8 mouse cellular contexts compared by ENCODE assay signal in the genomic region with DNA sequence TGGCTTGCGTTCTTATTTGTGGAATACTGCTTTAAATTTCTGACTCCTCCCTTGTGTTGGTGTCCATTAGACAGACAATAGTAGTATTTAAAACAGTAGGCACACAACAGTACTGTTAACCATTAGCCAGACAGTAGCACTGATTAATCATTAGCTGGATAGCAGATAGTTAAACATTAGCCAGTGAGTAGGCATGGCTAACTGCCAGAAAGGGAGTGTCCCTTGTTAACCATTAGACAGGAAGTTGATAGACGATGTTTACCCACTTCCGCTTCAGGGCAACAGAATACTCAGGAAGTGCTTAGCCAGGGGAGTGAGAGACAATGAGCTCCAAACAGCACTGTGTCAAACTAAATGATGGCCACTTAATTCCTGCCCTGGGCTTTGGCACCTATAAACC. TPM values are rescaled to one million over a fixed set of nuclear protein-coding genes. Genes with fewer than 3 reads are reported as not detected.
A peak's percentile ranks its signal among the peaks of the same experiment; 100 is the strongest.
DNase-seq lines count a peak whose midpoint lies in the region; ATAC-seq and TF ChIP-seq lines count a peak whose summit lies in the region.

A gene (plus strand): TSS at position 247 of the 400 bp plus-strand sequence.

- no peaks in the 10 kb centered on the region for H3K9me3 ChIP-seq in limb, embryonic 14.5 days (ENCODE audit: control insufficient read depth, low read length)
- no peaks in the 10 kb centered on the region for H3K9me3 ChIP-seq in limb, embryonic 10.5 days (replicated peaks)
- H3K9me3 ChIP-seq in forebrain, embryonic 13.5 days (replicated peaks), result no peaks in the 10 kb centered on the region

- ATAC-seq in limb, embryonic 14.5 days (ENCODE audit: low FRiP score, low read depth), result no peak
- ATAC-seq in forebrain, embryonic 13.5 days, result no peak

- H3K36me3 ChIP-seq in limb, embryonic 14.5 days (ENCODE audit: control insufficient read depth, insufficient read depth, low read length), result no peaks in the 10 kb centered on the region
- H3K36me3 ChIP-seq in limb, embryonic 10.5 days, result no peaks in the 10 kb centered on the region
- no peaks in the 10 kb centered on the region for H3K36me3 ChIP-seq in forebrain, embryonic 13.5 days (ENCODE audit: poor library complexity, severe bottlenecking)

- DNase-seq in limb, embryonic 14.5 days (ENCODE audit: low spot score), result peak; percentile 11
- no peak for DNase-seq in limb, embryonic 10.5 days (ENCODE audit: low spot score)
- peak; percentile 28 for DNase-seq in ZHBTc4 (ENCODE audit: low read depth, low spot score)
- peak; percentile 77 to 82 for DNase-seq in kidney, adult 8-10 months
- DNase-seq in lung, postnatal 14 days, result peak; percentile 57
- no peak for DNase-seq in right cerebral cortex, adult 2 months (ENCODE audit: low spot score in 2 of 2)
- no peak for DNase-seq in left cerebral cortex, postnatal 36 days (ENCODE audit: low spot score in 2 of 2)

- H3K4me2 ChIP-seq in limb, embryonic 14.5 days (replicated peaks; ENCODE audit: low read depth, low read length, severe bottlenecking), result no peak within 1 kb of the TSS
- H3K4me2 ChIP-seq in forebrain, embryonic 13.5 days, result no peak within 1 kb of the TSS

- no peaks in the 10 kb centered on the region for H3K27me3 ChIP-seq in limb, embryonic 14.5 days (ENCODE audit: control insufficient read depth, insufficient read depth, low read length)
- no peaks in the 10 kb centered on the region for H3K27me3 ChIP-seq in limb, embryonic 10.5 days (ENCODE audit: low read depth, poor library complexity, severe bottlenecking)
- H3K27me3 ChIP-seq in forebrain, embryonic 13.5 days, result no peaks in the 10 kb centered on the region

- no peak within 1 kb of the TSS for H3K9ac ChIP-seq in limb, embryonic 14.5 days (ENCODE audit: low read depth, low read length, severe bottlenecking)
- H3K9ac ChIP-seq in forebrain, embryonic 13.5 days, result no peak within 1 kb of the TSS

- H3K4me1 ChIP-seq in limb, embryonic 14.5 days (ENCODE audit: control insufficient read depth, insufficient read depth, low read length), result no peaks in the 10 kb centered on the region
- H3K4me1 ChIP-seq in limb, embryonic 10.5 days, result no peaks in the 10 kb centered on the region
- no peaks in the 10 kb centered on the region for H3K4me1 ChIP-seq in forebrain, embryonic 13.5 days

- WGBS in limb, embryonic 14.5 days, result 49% methylated on average over 3 of the region's 3 CpGs
- WGBS in limb, embryonic 10.5 days, result 65% methylated on average over 3 of the region's 3 CpGs
- 51% methylated on average over 3 of the region's 3 CpGs for WGBS in forebrain, embryonic 13.5 days

- H3K27ac ChIP-seq in limb, embryonic 14.5 days (replicated peaks; ENCODE audit: low read depth, low read length), result no peak within 1 kb of the TSS
- H3K27ac ChIP-seq in limb, embryonic 10.5 days, result no peak within 1 kb of the TSS
- no peak within 1 kb of the TSS for H3K27ac ChIP-seq in forebrain, embryonic 13.5 days

- TF ChIP-seq POLR2A in limb, embryonic 14.5 days (IDR thresholded peaks at IDR 0.05; ENCODE audit: borderline replicate concordance, extremely low read depth, insufficient read depth, insufficient read length), result no peak

- intact Hi-C loops in left cerebral cortex, postnatal 36 days (cut with DNase I), result no loop called here

- no peak within 1 kb of the TSS for H3K4me3 ChIP-seq in limb, embryonic 14.5 days (replicated peaks; ENCODE audit: low read length)
- H3K4me3 ChIP-seq in limb, embryonic 10.5 days, result no peak within 1 kb of the TSS
- no peak within 1 kb of the TSS for H3K4me3 ChIP-seq in forebrain, embryonic 13.5 days

RNA-seq across cellular contexts. Expression of the gene that starts here (rescaled TPM):
- 0.31 and 0.70 TPM in 2 replicates for polyA plus RNA-seq in limb, embryonic 14.5 days (2012; rRNA removed)
- polyA plus RNA-seq in limb, embryonic 14.5 days (2014; fragmentation: Nextera tagmentation; extraction: Ambion mirVana), result 1.5 and 2.1 TPM in 2 replicates
- 0.87 and 1.1 TPM in 2 replicates for polyA plus RNA-seq in limb, embryonic 10.5 days (2016; fragmentation: Nextera tagmentation; extraction: Ambion mirVana)
- total RNA-seq in left cerebral cortex, postnatal 36 days (2021), result under 1 TPM in 1 of 2 experiments, not detected in 1; 0.44 TPM
- 2.0 and 2.4 TPM in 2 replicates for polyA plus RNA-seq in forebrain, embryonic 13.5 days (2015; fragmentation: Nextera tagmentation; extraction: Ambion mirVana)

Comparison
In these comparisons a context has a peak if more than half of its experiments do, and no peak if none do; other contexts are left out.
1. DNase-seq: peak in limb, embryonic 14.5 days (single experiment), ZHBTc4 (single experiment), kidney, adult 8-10 months (2 of 2) and lung, postnatal 14 days (single experiment); none in limb, embryonic 10.5 days (single experiment), right cerebral cortex, adult 2 months (0 of 2) and left cerebral cortex, postnatal 36 days (0 of 2).